Mouse (Mus musculus) urinary bladder, postnatal 36 days (tissue): ENCODE measurements around the gene Fam155a.
A peak's percentile ranks its signal among the peaks of the same experiment; 100 is the strongest.

Source experiments
- DNase-seq, 2 experiments: peaks; one replicate each; pipeline ENCODE4 v3.0.0; 2022; ENCODE audit warnings: low spot score in 2 of 2, mixed read lengths in 1 of 2

Fam155a gene

GRCm38 (mm10) chr8:9288015-9288729, 482.8 kb downstream of the Fam155a start:
- no peak for DNase-seq

GRCm38 (mm10) chr8:9274117-9274516, 496.8 kb downstream of the Fam155a start:
- DNase-seq, result no peak

- no peak for DNase-seq
Measured at GRCm38 (mm10) chr8:9264378-9264777, 506.6 kb downstream of the Fam155a start.

- no peak for DNase-seq
Measured at GRCm38 (mm10) chr8:9261527-9261926, 509.4 kb downstream of the Fam155a start.

- no peak for DNase-seq
Measured at GRCm38 (mm10) chr8:9255316-9255715, 515.6 kb downstream of the Fam155a start.

- no peak for DNase-seq
Measured at GRCm38 (mm10) chr8:9252991-9253390, 518.0 kb downstream of the Fam155a start.

GRCm38 (mm10) chr8:9248109-9248821, 522.7 kb downstream of the Fam155a start:
- DNase-seq, result no peak

- DNase-seq, result no peak
Measured at GRCm38 (mm10) chr8:9245994-9246393, 525.0 kb downstream of the Fam155a start.

- no peak for DNase-seq
Measured at GRCm38 (mm10) chr8:9240996-9241395, 530.0 kb downstream of the Fam155a start.

- no peak for DNase-seq
Measured at GRCm38 (mm10) chr8:9239741-9240140, 531.2 kb downstream of the Fam155a start.

GRCm38 (mm10) chr8:9238974-9239373, 532.0 kb downstream of the Fam155a start:
- no peak for DNase-seq

GRCm38 (mm10) chr8:9233326-9233919, 537.5 kb downstream of the Fam155a start:
- DNase-seq, result peak; percentile 75 to 84

- peak; percentile 25 to 35 for DNase-seq
Measured at GRCm38 (mm10) chr8:9227779-9228464, 543.0 kb downstream of the Fam155a start.

- no peak for DNase-seq
Measured at GRCm38 (mm10) chr8:9226767-9227166, 544.2 kb downstream of the Fam155a start.

GRCm38 (mm10) chr8:9211751-9212150, 559.2 kb downstream of the Fam155a start:
- no peak for DNase-seq

- DNase-seq, result no peak
Measured at GRCm38 (mm10) chr8:9207505-9208051, 563.4 kb downstream of the Fam155a start.

- no peak for DNase-seq
Measured at GRCm38 (mm10) chr8:9204345-9205067, 566.5 kb downstream of the Fam155a start.

- DNase-seq, result no peak
Measured at GRCm38 (mm10) chr8:9200099-9200498, 570.9 kb downstream of the Fam155a start.

GRCm38 (mm10) chr8:9191682-9192081, 579.3 kb downstream of the Fam155a start:
- DNase-seq, result no peak

- DNase-seq, result no peak
Measured at GRCm38 (mm10) chr8:9188616-9189015, 582.3 kb downstream of the Fam155a start.

- no peak for DNase-seq
Measured at GRCm38 (mm10) chr8:9185200-9185599, 585.8 kb downstream of the Fam155a start.
